Mouse (Mus musculus): ENCODE measurements at regions not wholly inside any gene's neighbourhood (a gene's known extent, or its start where the extent isn't known, plus 50 kb on each side); places are given as distances from the start of the nearest gene placed in this dataset.

GRCm38 (mm10) chr9:34334555-34335468, 150.9 kb upstream of the Kirrel3 start:
- no peak overlapping the region for H3K4me3 ChIP-seq
- H3K4me1 ChIP-seq, result no peaks in the 10 kb centered on the region
- H3K36me3 ChIP-seq, result no peaks in the 10 kb centered on the region
- H3K4me2 ChIP-seq (replicated peaks), result no peak overlapping the region
- no peak for ATAC-seq (ENCODE audit: low FRiP score, low read depth)
- no peak overlapping the region for H3K9ac ChIP-seq
- WGBS, result 77% methylated on average over 7 of the region's 7 CpGs
- H3K27me3 ChIP-seq (replicated peaks), result no peaks in the 10 kb centered on the region
- no peak overlapping the region for H3K27ac ChIP-seq
- no peaks in the 10 kb centered on the region for H3K9me3 ChIP-seq

- Histone ChIP-seq H3K9me3 (no peaks in the 10 kb centered on the region), H3K9ac (no peak overlapping the region), H3K27ac (no peak overlapping the region), H3K4me2 (replicated peaks) (no peak overlapping the region), H3K36me3 (no peaks in the 10 kb centered on the region), H3K4me3 (no peak overlapping the region), H3K27me3 (replicated peaks) (no peaks in the 10 kb centered on the region), H3K4me1 (no peaks in the 10 kb centered on the region)
- 66% methylated on average over 2 of the region's 2 CpGs for WGBS
- no peak for ATAC-seq (ENCODE audit: low FRiP score, low read depth)
Measured at GRCm38 (mm10) chr9:34348442-34348841, 137.3 kb upstream of the Kirrel3 start.

- no peak for ATAC-seq (ENCODE audit: low FRiP score, low read depth)
- WGBS, result 86% methylated on average over 3 of the region's 3 CpGs
Measured at GRCm38 (mm10) chr9:34349997-34350396, 135.7 kb upstream of the Kirrel3 start.

GRCm38 (mm10) chr9:34353744-34354143, 131.9 kb upstream of the Kirrel3 start:
- H3K9ac ChIP-seq, result no peak overlapping the region
- no peaks in the 10 kb centered on the region for H3K36me3 ChIP-seq
- no peak overlapping the region for H3K4me2 ChIP-seq (replicated peaks)
- no peak for ATAC-seq (ENCODE audit: low FRiP score, low read depth)
- no peaks in the 10 kb centered on the region for H3K4me1 ChIP-seq
- no peaks in the 10 kb centered on the region for H3K9me3 ChIP-seq
- H3K4me3 ChIP-seq, result no peak overlapping the region
- no peaks in the 10 kb centered on the region for H3K27me3 ChIP-seq (replicated peaks)
- H3K27ac ChIP-seq, result no peak overlapping the region
- WGBS, result 83% methylated on average over 9 of the region's 9 CpGs

More at GRCm38 (mm10) chr9:34349997-34350396, 135.7 kb upstream of the Kirrel3 start:
- Histone ChIP-seq H3K4me3 (no peak overlapping the region), H3K9ac (no peak overlapping the region), H3K27ac (no peak overlapping the region), H3K9me3 (no peaks in the 10 kb centered on the region), H3K4me2 (replicated peaks) (no peak overlapping the region), H3K27me3 (replicated peaks) (no peaks in the 10 kb centered on the region), H3K36me3 (no peaks in the 10 kb centered on the region), H3K4me1 (no peaks in the 10 kb centered on the region)

GRCm38 (mm10) chr9:34354723-34355316, 130.9 kb upstream of the Kirrel3 start:
- ATAC-seq (ENCODE audit: low FRiP score, low read depth), result no peak
- Histone ChIP-seq H3K9me3 (no peaks in the 10 kb centered on the region), H3K4me1 (no peaks in the 10 kb centered on the region), H3K27me3 (replicated peaks) (no peaks in the 10 kb centered on the region), H3K4me3 (no peak overlapping the region), H3K9ac (no peak overlapping the region), H3K27ac (no peak overlapping the region), H3K4me2 (replicated peaks) (no peak overlapping the region), H3K36me3 (no peaks in the 10 kb centered on the region)
- WGBS, result 85% methylated on average over 6 of the region's 6 CpGs

- Histone ChIP-seq H3K9me3 (no peaks in the 10 kb centered on the region), H3K9ac (no peak overlapping the region), H3K36me3 (no peaks in the 10 kb centered on the region), H3K4me1 (no peaks in the 10 kb centered on the region), H3K4me2 (replicated peaks) (no peak overlapping the region), H3K27ac (no peak overlapping the region), H3K4me3 (no peak overlapping the region), H3K27me3 (replicated peaks) (no peaks in the 10 kb centered on the region)
- 85% methylated on average over 4 of the region's 4 CpGs for WGBS
- no peak for ATAC-seq (ENCODE audit: low FRiP score, low read depth)
Measured at GRCm38 (mm10) chr9:34370686-34371398, 114.9 kb upstream of the Kirrel3 start.

GRCm38 (mm10) chr9:34375187-34375586, 110.5 kb upstream of the Kirrel3 start:
- Histone ChIP-seq H3K36me3 (no peaks in the 10 kb centered on the region), H3K4me2 (replicated peaks) (no peak overlapping the region), H3K27me3 (replicated peaks) (no peaks in the 10 kb centered on the region), H3K9me3 (no peaks in the 10 kb centered on the region), H3K27ac (no peak overlapping the region), H3K4me3 (no peak overlapping the region), H3K4me1 (no peaks in the 10 kb centered on the region), H3K9ac (no peak overlapping the region)
- WGBS, result 62% methylated on average over 1 of the region's 1 CpGs
- no peak for ATAC-seq (ENCODE audit: low FRiP score, low read depth)

GRCm38 (mm10) chr9:34380008-34380407, 105.7 kb upstream of the Kirrel3 start:
- Histone ChIP-seq H3K4me2 (replicated peaks) (no peak overlapping the region), H3K36me3 (no peaks in the 10 kb centered on the region), H3K27me3 (replicated peaks) (no peaks in the 10 kb centered on the region), H3K9me3 (no peaks in the 10 kb centered on the region), H3K9ac (no peak overlapping the region), H3K4me3 (no peak overlapping the region), H3K27ac (no peak overlapping the region), H3K4me1 (no peaks in the 10 kb centered on the region)
- ATAC-seq (ENCODE audit: low FRiP score, low read depth), result no peak
- 86% methylated on average over 3 of the region's 3 CpGs for WGBS

GRCm38 (mm10) chr9:34381601-34382000, 104.1 kb upstream of the Kirrel3 start:
- WGBS, result 90% methylated on average over 3 of the region's 3 CpGs

GRCm38 (mm10) chr9:34382208-34382607, 103.5 kb upstream of the Kirrel3 start:
- no peak for ATAC-seq (ENCODE audit: low FRiP score, low read depth)
- H3K9ac ChIP-seq, result no peak overlapping the region
- H3K36me3 ChIP-seq, result no peaks in the 10 kb centered on the region
- H3K9me3 ChIP-seq, result no peaks in the 10 kb centered on the region
- 19% methylated on average over 1 of the region's 1 CpGs for WGBS
- no peak overlapping the region for H3K4me2 ChIP-seq (replicated peaks)
- no peaks in the 10 kb centered on the region for H3K27me3 ChIP-seq (replicated peaks)
- no peaks in the 10 kb centered on the region for H3K4me1 ChIP-seq
- no peak overlapping the region for H3K27ac ChIP-seq
- no peak overlapping the region for H3K4me3 ChIP-seq

More at GRCm38 (mm10) chr9:34381601-34382000, 104.1 kb upstream of the Kirrel3 start:
- ATAC-seq (ENCODE audit: low FRiP score, low read depth), result no peak
- Histone ChIP-seq H3K27ac (no peak overlapping the region), H3K9ac (no peak overlapping the region), H3K9me3 (no peaks in the 10 kb centered on the region), H3K4me3 (no peak overlapping the region), H3K4me1 (no peaks in the 10 kb centered on the region), H3K4me2 (replicated peaks) (no peak overlapping the region), H3K27me3 (replicated peaks) (no peaks in the 10 kb centered on the region), H3K36me3 (no peaks in the 10 kb centered on the region)

GRCm38 (mm10) chr9:34386071-34386470, 99.6 kb upstream of the Kirrel3 start:
- no peaks in the 10 kb centered on the region for H3K4me1 ChIP-seq
- no peaks in the 10 kb centered on the region for H3K36me3 ChIP-seq
- no peak overlapping the region for H3K4me2 ChIP-seq (replicated peaks)
- no peak for ATAC-seq (ENCODE audit: low FRiP score, low read depth)
- H3K27me3 ChIP-seq (replicated peaks), result no peaks in the 10 kb centered on the region
- 83% methylated on average over 4 of the region's 4 CpGs for WGBS
- no peak overlapping the region for H3K4me3 ChIP-seq
- no peak overlapping the region for H3K27ac ChIP-seq
- no peak overlapping the region for H3K9ac ChIP-seq
- no peaks in the 10 kb centered on the region for H3K9me3 ChIP-seq

- Histone ChIP-seq H3K36me3 (no peaks in the 10 kb centered on the region), H3K4me3 (no peak overlapping the region), H3K9me3 (no peaks in the 10 kb centered on the region), H3K9ac (no peak overlapping the region), H3K27ac (no peak overlapping the region), H3K27me3 (replicated peaks) (no peaks in the 10 kb centered on the region), H3K4me1 (peaks cover 8% of the 10 kb centered on the region; the same call in 1 of the 2 replicates), H3K4me2 (replicated peaks) (no peak overlapping the region)
- ATAC-seq (ENCODE audit: low FRiP score, low read depth), result no peak
- 86% methylated on average over 6 of the region's 6 CpGs for WGBS
Measured at GRCm38 (mm10) chr9:34393042-34393441, 92.7 kb upstream of the Kirrel3 start.

Data from neural tube, embryonic 12.5 days (tissue).